Mouse (Mus musculus) cerebellum, adult 2 months (tissue): ENCODE results near the gene Glis3.

Experiments used
- CTCF ChIP-seq: fragments of 200-500 bp; IDR thresholded peaks from 2 replicates; pipeline ENCODE4 v1.5.1; 2011; ENCODE audit warnings: low read depth, mild to moderate bottlenecking, control low read depth, low read length, moderate library complexity, borderline replicate concordance; ENCODE audit not compliant: insufficient read depth
- POLR2A ChIP-seq: fragments of 200-500 bp; IDR thresholded peaks from 2 replicates; pipeline ENCODE4 v1.6.1; 2011; ENCODE audit warnings: low read length, control low read depth, borderline replicate concordance; ENCODE audit not compliant: insufficient read depth

DNA sequence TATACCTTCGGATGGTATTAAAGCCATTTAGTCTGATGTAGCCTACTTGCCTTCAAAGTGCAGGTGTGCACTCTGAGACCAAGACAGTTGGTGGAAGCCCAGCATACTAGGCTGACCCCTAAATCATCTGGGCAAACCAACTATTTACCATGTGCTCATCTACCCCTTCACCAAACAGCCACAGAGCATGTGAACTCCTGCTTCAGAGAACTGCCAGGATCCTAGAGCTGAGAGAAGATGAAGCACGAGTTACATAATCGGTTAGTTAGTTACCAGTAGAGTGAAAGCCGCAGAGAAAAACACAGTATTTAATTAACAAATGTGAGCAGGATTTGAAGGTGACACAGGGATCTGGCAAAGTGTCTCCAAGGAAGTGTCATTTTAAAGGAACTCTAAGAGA is 237.7 kb downstream of the Glis3 start:
- TF ChIP-seq CTCF (no peak), POLR2A (no peak)
